Mouse (Mus musculus) C2C12 (cell line): ENCODE measurements around the gene Olfr1168.

ENCODE experiments used
- CTCF ChIP-seq: IDR thresholded peaks from one replicate; pipeline ENCODE4 v1.5.1; 2011; ENCODE audit not compliant: control insufficient read depth, insufficient read depth, insufficient read length
- FOSL1 ChIP-seq: IDR thresholded peaks from one replicate; pipeline ENCODE4 v1.8.0; 2011; ENCODE audit warnings: mild to moderate bottlenecking, low read length; ENCODE audit not compliant: poor library complexity, insufficient read depth, severe bottlenecking
- MAX ChIP-seq: IDR thresholded peaks from one replicate; pipeline ENCODE4 v1.6.1; 2011; ENCODE audit warnings: mild to moderate bottlenecking, control low read depth
- MYOG ChIP-seq: IDR thresholded peaks from one replicate; pipeline ENCODE4 v1.6.1; 2011; ENCODE audit not compliant: control insufficient read depth, insufficient read length; ENCODE audit errors: extremely low read depth

DNA sequence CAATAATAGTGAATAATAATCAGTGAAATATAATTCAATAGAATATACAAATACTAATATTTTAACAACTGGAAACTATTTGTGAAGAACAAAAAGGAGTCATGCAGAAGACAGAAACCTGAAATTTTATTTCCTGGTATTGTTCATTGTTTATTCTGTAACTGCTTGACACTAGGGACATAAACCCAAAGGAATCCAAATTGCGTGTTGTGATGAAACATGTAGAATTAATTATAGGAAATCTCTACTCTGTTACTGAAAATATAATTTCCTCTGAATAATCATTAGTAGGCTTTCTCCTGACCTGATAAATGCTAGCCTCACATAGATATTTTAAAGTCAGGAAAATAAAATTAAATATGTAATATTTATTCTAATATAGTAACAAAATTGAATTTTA lies 46.6 kb downstream of the Olfr1168 start, which contains the start of gene Olfr1170:
- no peak for TF ChIP-seq MAX
- no peak for TF ChIP-seq CTCF
- no peak for TF ChIP-seq MYOG
- no peak for TF ChIP-seq FOSL1
